In the genomic region with DNA sequence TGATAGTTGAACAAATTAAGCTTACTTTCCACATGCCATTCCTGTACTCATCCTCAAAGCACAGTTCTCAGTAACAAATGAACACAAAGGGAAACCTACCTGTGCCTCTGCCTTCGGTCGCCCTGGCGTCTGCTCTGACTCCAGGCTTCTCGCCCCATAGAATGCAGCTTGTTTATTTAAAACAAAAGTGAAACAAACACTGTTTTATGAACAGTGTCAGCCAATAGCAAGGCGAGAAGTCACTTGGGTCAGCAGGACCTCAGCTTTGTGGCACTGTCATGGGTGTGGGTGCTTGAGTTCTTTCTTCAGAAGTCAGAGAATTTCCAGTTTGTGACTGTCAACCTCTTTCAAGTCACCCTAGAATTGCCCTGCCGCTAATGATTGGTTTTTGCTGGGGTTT, we compare ENCODE assay signal across 17 mouse cellular contexts. TPM values are rescaled to one million over a fixed set of nuclear protein-coding genes. Genes with fewer than 3 reads are reported as not detected.
A peak's percentile ranks its signal among the peaks of the same experiment; 100 is the strongest.
DNase-seq lines count a peak whose midpoint lies in the region; ATAC-seq and TF ChIP-seq lines count a peak whose summit lies in the region.
"Had no signal": no experiment of that assay in that cellular context is flagged by ENCODE, and none has a peak within 500 bp of the region (broad histone marks: within the 10 kb centered on the region; RNA-seq: fewer than 3 reads in every experiment).

A gene (minus strand): TSS at position 178 of the 400 bp plus-strand sequence.

- H3K9me3 ChIP-seq in hindbrain, embryonic 14.5 days (ENCODE audit: control insufficient read depth, low read length) = no peaks in the 10 kb centered on the region
- H3K9me3 ChIP-seq: limb, embryonic 13.5 days; midbrain, embryonic 12.5 days; neural tube, embryonic 15.5 days had no signal

- no peak for DNase-seq in gastrocnemius, adult 2 months
- no peak for DNase-seq in gastrocnemius, postnatal 10 days
- DNase-seq in thymus, postnatal 0 days (ENCODE audit: low spot score) = peak; percentile 7
- DNase-seq in thymus, adult 18-20 months = no peak
- DNase-seq in thymus, postnatal 4 days = peak; percentile 41
- DNase-seq in layer of hippocampus, adult 2 months (ENCODE audit: low spot score in 2 of 2) = no peak
- no peak for DNase-seq in hindbrain, embryonic 14.5 days (ENCODE audit: low spot score)
- DNase-seq: adrenal gland, adult 2 months; heart, adult 18-20 months; heart, postnatal 14 days; right cerebral cortex, postnatal 14 days had no signal

- H3K9ac ChIP-seq in hindbrain, embryonic 14.5 days = no peak within 1 kb of the TSS
- H3K9ac ChIP-seq: limb, embryonic 13.5 days; midbrain, embryonic 12.5 days; neural tube, embryonic 15.5 days had no signal

- H3K36me3 ChIP-seq in hindbrain, embryonic 14.5 days (replicated peaks; ENCODE audit: control insufficient read depth, insufficient read depth) = no peaks in the 10 kb centered on the region
- H3K36me3 ChIP-seq: limb, embryonic 13.5 days; midbrain, embryonic 12.5 days; neural tube, embryonic 15.5 days had no signal

- no peak within 1 kb of the TSS for H3K4me2 ChIP-seq in hindbrain, embryonic 14.5 days (replicated peaks)
- H3K4me2 ChIP-seq: limb, embryonic 13.5 days; midbrain, embryonic 12.5 days; neural tube, embryonic 15.5 days had no signal

- 63% methylated on average over 6 of the region's 6 CpGs for whole genome bisulfite sequencing in hindbrain, embryonic 14.5 days

- peak; percentile 88 for ATAC-seq in megakaryocyte progenitor cell, adult 5-6 weeks (replicated peaks; ENCODE audit: poor library complexity)
- no peak for ATAC-seq in hindbrain, embryonic 14.5 days (ENCODE audit: low FRiP score)
- ATAC-seq: intestine, embryonic 16.5 days had no signal

- no peak within 1 kb of the TSS for H3K27ac ChIP-seq in gastrocnemius, adult 2 months
- no peak within 1 kb of the TSS for H3K27ac ChIP-seq in layer of hippocampus, adult 2 months
- no peak within 1 kb of the TSS for H3K27ac ChIP-seq in hindbrain, embryonic 14.5 days
- H3K27ac ChIP-seq: limb, embryonic 13.5 days; midbrain, embryonic 12.5 days; neural tube, embryonic 15.5 days had no signal

- H3K4me1 ChIP-seq in hindbrain, embryonic 14.5 days (replicated peaks; ENCODE audit: control insufficient read depth, insufficient read depth, low read length) = no peaks in the 10 kb centered on the region
- H3K4me1 ChIP-seq: limb, embryonic 13.5 days; neural tube, embryonic 15.5 days had no signal

- intact Hi-C loops in gastrocnemius, adult 2 months (cut with DNase I) = no loop called here

- TF ChIP-seq CTCF in gastrocnemius, adult 2 months (IDR thresholded peaks at IDR 0.05) = no peak
- no peak for TF ChIP-seq CTCF in layer of hippocampus, adult 2 months (conservative IDR thresholded peaks at IDR 0.05)

- peak within 1 kb of the TSS; percentile 51 for H3K4me3 ChIP-seq in gastrocnemius, adult 2 months
- no peak within 1 kb of the TSS for H3K4me3 ChIP-seq in layer of hippocampus, adult 2 months
- H3K4me3 ChIP-seq in hindbrain, embryonic 14.5 days (replicated peaks; ENCODE audit: low read length) = no peak within 1 kb of the TSS
- H3K4me3 ChIP-seq: erythroblast, embryonic 14.5 days; limb, embryonic 13.5 days; midbrain, embryonic 12.5 days; neural tube, embryonic 15.5 days had no signal

- no peaks in the 10 kb centered on the region for H3K27me3 ChIP-seq in hindbrain, embryonic 14.5 days (ENCODE audit: control insufficient read depth, insufficient read depth, low read length)
- H3K27me3 ChIP-seq: limb, embryonic 13.5 days; midbrain, embryonic 12.5 days; neural tube, embryonic 15.5 days had no signal

RNA-seq across cellular contexts. Expression of the gene that starts here (rescaled TPM):
- not detected for total RNA-seq in gastrocnemius, adult 2 months (2021)
- 1 to 10 TPM in 1 of 2 experiments, not detected in 1; 1.1 TPM for total RNA-seq in gastrocnemius, postnatal 10 days (2021)
- polyA plus RNA-seq in thymus, postnatal 0 days (2015; fragmentation: Nextera tagmentation; extraction: Ambion mirVana) = 13.4 and 16.4 TPM in 2 replicates
- total RNA-seq in megakaryocyte progenitor cell, adult 5-6 weeks (2015) = 0.44 and 1.8 TPM in 2 replicates
- 0.98 TPM in 1 of 2 replicates, not detected in the other for total RNA-seq in megakaryocyte progenitor cell, adult 5-6 weeks (2017)
- total RNA-seq in layer of hippocampus, adult 2 months (2021) = 1 to 10 TPM in 1 of 2 experiments, under 1 TPM in 1; 0.93 to 1.0 TPM
- polyA plus RNA-seq in hindbrain, embryonic 14.5 days (2014; fragmentation: Nextera tagmentation; extraction: Ambion mirVana) = not detected in 2 replicates
- polyA plus RNA-seq: erythroblast, embryonic 14.5 days; limb, embryonic 13.5 days; midbrain, embryonic 12.5 days had no signal

Comparison
In these comparisons a context has a peak if more than half of its experiments do, and no peak if none do; other contexts are left out.
1. RNA of the gene that starts here (polyA plus RNA-seq): 13.4 to 16.4 TPM in thymus, postnatal 0 days; not detected in hindbrain, embryonic 14.5 days; every median in the first group is over 10 times any median in the second.
2. DNase-seq: peak in thymus, postnatal 0 days (single experiment) and thymus, postnatal 4 days (single experiment); none in gastrocnemius, adult 2 months (single experiment), gastrocnemius, postnatal 10 days (single experiment), thymus, adult 18-20 months (0 of 2), layer of hippocampus, adult 2 months (0 of 2) and hindbrain, embryonic 14.5 days (single experiment).